Mouse (Mus musculus) lung, adult 18-20 months (tissue): Measurements from ENCODE around the gene Clic4.
"Not testable (repeated sequence)": the region's sequence is repeated elsewhere in the genome, so short reads cannot be mapped to it uniquely, and the experiment has no call there.

ENCODE experiments used
- DNase-seq, 2 experiments: peaks; one replicate each; pipeline ENCODE4 v3.0.0; 2022; ENCODE audit warnings: mixed read lengths in 2 of 2

Clic4 gene

DNA sequence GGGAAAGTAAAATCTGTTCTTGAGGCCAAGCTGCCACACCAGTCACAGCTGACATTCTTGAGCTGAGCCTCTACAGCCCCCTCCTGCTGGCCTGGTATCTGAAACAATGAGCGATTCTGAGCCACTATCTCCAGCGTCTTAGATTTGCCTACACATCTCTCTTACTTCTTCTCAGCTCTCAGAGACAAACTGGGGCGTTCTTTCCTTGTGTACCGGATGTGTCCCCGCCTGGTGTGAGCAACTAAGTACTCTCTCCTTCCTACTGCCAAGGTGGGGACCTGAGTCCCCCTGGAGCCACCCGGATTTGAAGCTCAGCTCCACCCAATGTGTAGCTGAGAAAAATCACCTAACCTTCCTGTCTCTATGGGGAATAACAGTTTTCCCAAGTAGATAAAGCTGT is 19.2 kb upstream of the Clic4 start:
- DNase-seq: peak in 1 of 2 experiments; percentile 58

DNA sequence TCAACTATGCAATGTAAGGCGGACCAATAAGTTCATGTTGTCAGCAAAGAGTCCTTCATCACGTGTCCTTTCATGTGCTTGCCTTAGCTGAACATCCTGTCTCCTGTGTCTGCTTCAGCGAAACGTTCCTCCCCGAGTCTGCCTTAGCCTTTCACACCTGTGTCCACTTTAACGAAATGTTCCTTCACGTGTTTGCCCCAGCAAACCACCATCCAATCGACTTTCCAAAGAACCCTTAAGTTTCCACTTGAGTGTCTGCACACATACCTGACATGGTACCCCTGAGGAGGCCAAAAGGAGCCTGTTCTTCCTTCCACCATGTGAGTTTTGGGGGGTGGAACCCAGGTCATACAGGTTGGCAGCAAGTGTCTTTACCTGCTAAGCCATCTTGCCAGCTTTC is 18.6 kb upstream of the Clic4 start:
- peak; percentile 56 to 76 for DNase-seq

DNA sequence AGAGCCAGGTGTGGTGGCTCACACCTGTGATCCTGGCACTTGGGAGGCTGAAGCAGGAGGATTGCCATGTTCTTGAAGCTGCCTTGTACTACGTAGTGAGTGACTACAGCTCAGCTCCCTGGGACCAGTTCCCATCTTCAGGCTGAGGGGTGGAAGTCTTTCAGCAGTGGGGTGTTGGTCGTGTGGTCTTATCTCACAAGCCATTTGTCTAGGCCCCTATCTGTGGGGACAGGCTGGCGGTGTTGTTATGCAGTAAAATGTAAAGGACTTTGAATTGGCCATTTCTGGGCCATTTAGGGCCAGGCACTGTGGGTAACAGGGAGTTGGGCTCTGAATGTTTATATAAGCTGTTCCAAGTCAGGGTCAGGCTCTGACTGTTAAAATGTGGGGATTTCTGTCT is 15.4 kb upstream of the Clic4 start:
- no peak for DNase-seq

DNA sequence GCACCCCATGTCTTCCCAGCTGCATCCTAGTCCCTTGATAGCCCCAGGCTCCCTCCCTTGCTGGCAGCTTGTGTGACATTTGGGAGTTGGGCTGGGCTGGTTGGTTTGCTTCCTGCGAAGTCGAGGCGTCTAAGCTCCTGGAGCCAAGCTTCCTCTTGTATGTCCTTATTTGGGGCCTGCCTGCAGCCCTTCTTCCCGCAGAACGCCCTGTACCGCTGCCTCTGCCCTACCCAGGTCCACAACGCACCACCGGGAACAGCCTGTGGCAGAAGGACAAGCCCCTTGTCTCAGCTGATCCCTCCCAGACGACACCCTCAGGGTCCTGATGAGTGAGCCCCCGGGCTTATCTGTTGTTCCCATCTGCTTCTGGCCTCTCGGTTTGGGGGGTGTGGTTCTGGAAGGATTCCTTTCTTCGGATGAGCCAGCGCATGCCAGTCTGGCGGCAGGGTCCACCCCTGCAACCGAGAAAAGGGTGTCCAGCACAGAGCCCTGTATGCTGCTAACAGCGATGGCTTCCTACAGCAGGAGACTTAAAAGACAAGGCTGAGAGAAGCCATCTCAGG is 14.3 kb upstream of the Clic4 start:
- DNase-seq: peak; percentile 81 to 86

DNA sequence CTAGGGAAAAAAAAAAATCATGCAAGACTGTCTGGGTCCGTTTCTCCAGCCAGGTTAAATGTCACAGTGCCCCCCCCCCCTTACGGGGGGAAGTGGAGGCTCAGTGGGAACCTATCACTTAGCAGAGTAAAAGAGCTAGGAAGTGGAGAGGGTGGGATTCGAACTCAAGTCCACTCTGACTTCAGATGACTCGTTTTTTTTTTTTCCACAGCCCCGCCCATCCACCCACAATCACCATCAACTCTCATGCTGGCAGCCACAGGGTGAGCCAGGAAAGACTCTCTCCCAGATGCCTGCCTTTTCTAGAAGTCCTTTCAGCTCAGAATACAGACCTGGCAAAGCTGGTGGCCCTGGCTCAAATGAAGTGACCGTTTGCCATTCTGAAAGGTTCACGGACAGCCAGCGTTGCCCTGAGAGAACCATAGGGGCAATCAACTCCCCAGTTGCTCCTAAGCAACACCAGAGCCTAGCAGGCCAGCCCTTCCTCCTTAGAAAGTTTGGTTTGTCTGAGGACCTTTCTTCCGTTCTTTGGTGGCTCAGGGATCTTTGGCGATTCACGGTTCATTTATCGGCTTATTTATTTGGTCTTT is 13.5 kb upstream of the Clic4 start:
- DNase-seq: no peak

DNA sequence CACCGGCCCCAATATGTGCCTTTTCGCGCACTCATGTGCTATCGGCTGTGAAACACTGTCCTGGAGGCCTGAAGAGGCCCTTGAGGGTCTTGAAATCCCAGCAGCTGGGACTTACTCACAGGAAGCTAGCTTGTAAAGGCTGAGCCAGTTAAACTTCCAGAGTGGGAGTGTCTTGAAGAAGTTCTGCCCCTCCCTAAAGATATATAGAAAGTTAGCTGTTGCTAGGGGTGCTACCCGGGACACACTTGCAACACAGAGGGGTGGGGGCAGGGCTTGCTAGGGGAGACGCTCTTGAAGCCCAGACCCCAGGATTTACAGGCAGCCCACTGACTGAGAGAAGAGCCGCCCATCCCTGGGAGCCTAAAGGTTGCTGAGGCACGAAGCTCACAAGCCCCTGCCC is 12.8 kb upstream of the Clic4 start:
- no peak for DNase-seq

DNA sequence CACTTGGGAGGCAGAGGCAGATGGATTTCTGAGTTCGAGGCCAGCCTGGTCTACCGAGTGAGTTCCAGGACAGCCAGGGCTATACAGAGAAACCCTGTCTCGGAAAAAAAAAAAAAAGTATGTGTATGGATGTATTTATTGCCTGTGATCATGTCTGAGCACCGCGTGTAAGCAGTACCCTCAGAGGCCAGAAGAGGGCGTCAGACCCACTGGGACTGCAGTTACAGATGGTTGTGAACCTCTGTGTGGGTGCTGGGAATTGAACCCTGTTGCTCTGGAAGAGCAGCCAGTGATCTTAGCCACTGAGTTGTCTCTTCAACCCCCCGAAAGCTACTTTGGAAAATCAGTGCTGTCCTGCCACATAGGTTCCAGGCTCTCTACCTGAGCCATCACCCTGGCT is 11.3 kb upstream of the Clic4 start:
- no peak for DNase-seq

DNA sequence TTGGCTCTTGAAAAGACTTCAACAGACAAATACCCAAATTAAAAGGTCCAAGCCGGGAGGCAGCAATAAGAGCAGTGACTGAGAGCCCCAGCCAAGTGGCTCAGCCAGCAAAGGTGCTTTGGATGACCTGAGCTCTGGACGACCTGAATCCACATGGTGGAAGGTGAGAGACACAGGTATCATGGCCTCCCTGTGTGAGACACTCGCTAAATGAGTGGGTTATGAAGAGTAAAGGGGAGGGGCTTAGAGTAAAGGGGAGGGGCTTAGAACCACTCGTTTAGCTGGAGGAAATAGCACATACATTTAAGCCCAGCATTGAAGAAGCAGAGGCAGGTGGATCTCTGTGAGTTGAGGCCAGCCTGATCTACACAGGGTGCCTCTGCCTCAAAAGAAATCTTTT is 10.8 kb upstream of the Clic4 start:
- no peak for DNase-seq

DNA sequence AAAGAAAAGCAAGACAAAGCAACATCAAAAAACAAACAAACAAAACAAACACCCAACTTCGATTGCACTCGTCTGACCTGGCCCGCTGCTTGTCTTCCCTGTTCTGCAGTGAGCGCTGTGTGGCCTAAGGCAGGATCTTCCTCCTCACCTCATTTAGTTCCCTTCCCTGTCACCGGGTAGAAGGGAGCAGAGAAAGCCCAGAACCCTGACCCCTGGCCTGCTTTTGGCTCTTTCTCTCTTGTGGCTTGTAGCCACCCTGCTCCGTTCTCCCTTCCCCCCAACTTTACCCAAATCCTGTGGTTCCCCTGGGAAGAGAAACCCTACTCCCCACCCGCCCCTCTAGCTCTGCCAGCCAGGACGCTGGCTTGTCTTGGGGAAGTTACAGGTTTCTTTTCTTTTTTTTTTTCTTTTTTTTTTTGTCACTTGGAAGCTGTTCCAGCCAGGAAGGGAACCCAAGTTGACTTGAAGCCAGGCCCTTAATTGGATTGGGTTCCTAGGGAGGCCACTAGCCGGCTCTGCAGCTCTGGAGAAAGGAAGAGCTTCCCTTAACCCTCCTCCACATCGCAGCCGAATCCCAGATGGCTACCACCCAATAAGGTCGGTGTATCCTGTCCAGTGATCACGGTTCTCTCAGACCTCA is 10.2 kb upstream of the Clic4 start:
- DNase-seq: peak; percentile 56 to 69

DNA sequence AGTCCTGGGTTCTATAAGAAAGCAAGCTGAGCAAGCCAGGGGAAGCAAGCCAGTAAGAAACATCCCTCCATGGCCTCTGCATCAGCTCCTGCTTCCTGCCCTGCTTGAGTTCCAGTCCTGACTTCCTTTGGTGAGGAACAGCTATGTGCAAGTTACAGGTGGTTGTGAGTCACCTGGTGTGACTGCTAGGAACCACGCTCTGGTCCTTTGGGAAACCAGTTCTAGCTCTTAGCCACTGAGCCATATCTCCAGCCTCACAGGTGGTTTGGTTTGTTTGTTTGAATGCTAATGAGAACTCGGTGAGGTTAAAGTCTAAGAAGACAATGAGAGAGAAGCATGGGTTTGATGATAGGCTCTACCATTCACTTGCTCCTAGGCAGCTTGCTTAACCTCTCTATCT is 7.4 kb upstream of the Clic4 start:
- not testable (repeated sequence) for DNase-seq

DNA sequence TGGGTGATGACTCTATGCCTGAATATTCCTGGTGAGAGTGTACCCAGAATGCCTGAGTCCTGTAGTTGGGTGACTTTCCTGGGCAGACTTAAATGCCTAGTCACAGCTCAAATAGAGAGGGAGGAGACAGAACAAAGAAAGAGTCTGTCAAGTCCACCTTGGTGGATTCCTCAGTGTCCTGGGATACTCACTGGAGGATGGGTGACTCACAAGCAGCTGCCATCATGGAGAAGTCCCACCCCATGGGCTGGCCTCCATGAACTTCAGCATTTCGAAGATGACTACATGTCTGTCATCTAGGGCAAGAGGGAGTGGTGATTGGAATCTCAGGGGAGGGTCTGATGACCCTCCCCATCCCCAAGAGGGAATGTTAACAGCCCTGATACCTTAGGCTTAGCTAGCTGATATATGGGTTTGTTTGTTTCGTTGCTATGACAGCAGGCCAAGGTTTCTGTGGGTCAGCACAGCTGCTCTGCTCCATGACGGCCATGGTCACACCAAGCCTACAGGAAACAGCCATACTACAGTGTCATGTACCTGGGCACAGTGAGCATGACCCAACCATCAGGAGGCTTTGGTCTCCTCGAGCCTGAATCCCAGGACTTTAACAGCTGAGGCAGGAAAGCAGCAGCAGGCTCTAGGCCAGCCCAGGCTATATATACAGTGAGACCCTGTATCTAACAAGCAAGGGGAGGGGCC is 4.2 kb upstream of the Clic4 start:
- no peak for DNase-seq

DNA sequence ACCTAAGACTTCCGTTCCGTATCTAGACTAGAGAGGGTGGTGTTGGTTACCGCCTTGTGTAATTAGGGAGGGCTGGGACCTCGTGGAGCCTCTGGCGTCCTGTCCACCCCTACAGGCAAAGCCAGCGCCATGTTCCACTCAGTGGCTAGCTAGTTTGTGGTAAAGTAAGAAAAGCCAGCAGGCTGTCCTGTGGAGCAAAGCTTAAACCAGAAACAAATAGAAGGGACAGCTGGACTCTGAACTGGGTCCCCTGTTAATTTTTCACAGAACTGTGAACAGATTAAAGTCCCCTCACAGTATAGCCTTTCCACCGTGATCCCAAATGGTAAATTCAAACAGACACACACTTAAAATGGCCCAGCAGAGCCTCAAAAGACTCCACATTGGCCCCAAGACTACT is 2.1 kb upstream of the Clic4 start:
- no peak for DNase-seq

DNA sequence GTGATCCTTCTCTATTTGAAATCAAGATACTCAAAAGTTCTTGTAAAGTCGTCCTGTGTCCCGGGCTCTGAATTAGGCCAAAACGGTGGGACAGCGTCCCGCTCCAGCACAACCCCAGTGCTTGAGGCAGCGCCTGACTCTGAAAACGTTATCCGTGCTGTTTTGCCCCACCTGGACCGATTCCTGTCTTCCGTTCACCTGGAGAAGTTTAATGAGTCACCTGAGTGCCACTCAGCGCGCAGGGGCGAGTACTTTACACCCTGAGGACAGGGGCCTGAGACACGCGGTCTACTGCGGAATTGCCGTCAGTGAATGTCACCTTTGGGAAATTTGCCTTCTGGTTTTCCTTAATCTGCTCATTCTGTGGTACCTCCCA is 681 bp upstream of the Clic4 start:
- DNase-seq: peak; percentile 80 to 85

DNA sequence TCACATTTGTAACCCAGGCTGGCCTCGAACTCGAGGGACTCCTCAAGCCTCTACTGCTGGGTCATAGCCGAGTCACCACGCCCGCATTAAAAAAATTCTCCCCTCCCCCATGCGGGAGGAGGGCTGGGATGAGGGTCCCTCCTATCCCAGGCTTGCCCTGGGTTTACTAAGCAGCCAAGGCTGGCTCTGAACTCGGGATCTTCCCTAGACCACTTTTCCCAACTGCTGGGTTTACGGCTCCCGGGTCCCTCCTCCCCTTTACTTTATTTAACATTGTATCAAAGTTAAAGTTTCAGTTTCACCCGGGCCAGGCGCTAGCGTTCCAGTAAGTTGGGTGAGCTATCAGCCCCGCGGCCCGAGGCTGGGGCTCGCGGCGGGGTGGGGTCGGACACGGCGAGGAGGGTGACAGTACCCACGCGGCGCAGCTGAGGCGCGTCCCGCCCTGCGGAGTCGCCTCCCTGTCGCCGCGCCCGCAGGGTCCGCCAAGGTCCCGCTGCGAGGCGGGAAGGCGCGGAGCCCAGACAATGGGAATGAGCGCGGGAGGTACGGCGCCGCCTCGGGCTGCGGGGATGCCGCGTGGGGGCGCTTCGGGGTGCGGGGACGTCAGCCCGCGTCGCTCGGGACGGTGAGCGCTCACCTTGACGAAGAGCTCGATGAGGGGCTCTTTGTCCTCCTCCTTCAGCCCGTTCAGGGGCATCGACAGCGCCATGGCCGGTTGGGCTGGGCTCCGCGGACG is 565 bp downstream of the Clic4 start:
- peak; percentile 75 to 81 for DNase-seq

DNA sequence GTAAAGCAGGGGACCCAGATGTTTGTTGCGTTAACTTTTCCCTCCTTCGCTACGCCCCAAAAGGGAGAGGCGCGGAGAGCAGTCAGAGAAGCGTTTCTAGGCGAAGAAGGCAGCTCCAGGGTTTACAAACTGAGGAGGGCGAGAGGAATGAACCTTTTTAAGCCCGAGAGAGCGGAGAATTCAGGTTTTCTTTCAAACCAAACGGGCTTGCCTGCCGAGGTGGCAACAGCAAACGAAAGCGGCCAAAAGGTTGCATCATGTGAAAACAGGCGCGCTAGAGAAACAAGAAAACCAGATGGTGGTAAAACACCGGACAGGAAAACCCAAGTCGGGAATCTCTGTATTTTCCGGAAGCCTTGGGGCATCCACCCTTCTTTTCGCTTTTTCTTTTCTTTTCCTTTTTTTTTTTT is 1.2 kb downstream of the Clic4 start:
- DNase-seq: peak in 1 of 2 experiments; percentile 49

DNA sequence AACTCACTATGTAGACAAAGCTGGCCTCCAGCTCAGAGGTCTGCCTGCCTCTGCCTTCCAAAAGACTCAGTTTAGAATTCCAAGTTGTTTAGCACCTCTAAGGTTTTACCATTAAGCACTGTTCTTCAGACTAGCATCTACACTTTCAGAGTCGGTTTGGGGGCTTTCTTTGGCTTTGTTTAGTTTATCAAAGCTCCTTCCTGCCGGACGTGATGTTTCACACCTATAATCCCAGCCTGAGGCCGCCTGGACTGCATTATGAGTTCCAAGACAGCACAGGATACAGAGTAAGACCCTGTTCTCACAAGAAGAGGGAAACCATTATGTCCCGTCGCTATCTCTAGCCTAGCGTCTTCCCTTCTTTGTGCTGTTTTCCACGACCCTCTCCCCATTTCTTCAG is 2.1 kb downstream of the Clic4 start:
- no peak for DNase-seq

DNA sequence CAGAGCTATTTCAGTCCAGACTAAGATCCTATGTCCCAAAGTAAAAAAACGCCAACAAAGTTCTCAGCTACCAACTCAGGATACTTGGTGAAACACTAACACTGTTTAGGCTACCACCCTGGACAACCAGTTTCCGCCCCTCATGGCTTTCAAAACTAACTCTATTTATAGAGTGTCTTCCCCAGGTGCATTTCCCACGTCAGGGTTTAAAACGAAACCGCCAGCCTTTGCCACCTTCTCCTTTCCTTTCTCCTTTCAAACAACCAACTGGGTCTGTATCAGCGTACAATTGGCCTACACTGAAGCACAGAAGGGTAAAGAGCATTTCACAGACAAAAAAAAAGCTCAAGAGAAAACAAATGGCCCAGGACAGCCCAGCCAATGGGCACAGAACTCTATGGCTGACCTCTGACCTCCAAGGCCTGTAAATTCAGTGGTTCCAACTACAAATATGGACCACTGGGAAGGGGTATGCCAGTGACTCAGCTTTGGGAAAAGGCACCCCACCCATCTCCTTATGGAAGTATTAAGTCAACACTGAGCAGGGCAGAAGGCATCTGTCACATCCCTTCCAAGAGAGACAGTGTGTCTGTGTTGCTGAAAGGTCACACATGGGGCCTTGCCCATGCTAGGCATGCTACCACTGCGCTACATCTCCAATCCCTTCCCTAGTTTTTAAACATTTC is 2.8 kb downstream of the Clic4 start:
- peak; percentile 37 to 57 for DNase-seq

DNA sequence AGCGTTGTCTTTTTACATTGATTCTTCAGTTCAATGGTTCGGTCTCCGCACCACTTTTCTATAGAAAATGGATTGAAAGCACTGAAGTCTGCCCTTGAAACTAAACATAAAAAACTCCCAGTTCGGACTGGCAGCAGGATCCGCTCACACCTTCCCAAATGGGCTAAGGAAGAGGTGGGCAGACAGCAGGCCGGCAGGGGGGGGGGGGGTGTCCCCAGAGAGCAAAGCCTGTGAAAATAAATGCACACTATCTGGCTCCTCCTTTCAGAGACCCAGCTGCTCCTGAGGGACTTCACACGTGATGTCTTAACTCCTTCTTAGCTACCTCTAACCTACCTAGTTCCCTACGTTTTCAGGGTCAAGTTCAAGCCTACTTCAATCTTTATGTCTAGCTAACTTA is 5.1 kb downstream of the Clic4 start:
- no peak for DNase-seq

DNA sequence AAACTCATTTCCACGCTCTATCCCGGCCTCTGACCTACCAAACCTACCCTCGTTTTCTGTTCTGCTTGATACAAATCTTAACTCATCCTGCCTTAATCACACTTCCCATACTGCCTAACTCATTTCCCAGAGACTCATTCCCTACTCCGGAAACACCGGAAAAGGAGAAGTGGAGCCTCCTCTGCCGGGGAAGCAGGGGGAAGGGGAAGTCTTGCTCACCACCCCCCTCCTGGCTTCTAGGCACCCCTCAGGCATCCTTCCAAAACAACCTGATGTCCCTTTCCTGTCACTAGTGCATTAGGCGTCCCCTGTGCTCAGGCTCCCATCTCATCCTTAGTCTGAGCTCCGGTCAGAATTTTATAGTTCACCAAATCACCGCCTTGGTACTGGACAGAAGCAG is 5.6 kb downstream of the Clic4 start:
- DNase-seq: peak; percentile 47 to 69

DNA sequence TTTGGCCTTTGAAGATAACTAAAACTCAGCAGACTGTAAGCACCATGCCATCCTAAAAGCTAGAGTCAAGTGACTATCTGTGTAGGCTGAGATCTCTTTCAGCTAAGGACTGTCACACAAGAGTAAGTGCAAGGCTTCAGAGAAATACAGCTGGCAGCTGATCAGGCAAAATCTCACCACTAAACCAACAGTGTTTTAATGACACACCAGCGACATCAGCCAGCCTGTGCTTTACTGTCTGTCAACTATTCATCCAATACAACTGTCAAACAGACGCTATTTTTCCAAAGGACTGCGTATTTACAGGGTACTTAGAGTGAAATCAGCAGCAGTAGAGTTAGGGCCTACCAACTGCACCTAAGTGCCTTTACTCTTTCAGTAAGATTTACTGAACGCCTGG is 12.2 kb downstream of the Clic4 start:
- no peak for DNase-seq

DNA sequence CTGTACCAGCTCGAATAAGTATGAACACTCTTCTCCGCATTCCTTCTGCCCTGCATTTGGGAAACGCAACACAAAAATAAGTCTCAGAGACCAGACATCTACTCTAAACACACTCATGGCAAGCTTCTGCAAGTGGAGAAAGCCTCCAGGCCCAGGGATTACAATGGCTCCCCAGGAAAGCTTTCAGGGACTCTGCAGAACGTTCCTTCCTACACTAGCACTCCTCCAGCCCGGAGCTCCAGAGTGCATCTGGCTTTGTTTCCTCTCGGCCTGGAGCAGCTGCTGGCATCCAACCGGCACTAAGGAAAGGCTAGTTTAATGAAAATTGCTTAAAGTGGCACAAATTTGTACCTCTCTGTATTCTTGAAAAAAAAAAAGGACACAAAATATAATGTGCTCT is 14.1 kb downstream of the Clic4 start:
- no peak for DNase-seq

DNA sequence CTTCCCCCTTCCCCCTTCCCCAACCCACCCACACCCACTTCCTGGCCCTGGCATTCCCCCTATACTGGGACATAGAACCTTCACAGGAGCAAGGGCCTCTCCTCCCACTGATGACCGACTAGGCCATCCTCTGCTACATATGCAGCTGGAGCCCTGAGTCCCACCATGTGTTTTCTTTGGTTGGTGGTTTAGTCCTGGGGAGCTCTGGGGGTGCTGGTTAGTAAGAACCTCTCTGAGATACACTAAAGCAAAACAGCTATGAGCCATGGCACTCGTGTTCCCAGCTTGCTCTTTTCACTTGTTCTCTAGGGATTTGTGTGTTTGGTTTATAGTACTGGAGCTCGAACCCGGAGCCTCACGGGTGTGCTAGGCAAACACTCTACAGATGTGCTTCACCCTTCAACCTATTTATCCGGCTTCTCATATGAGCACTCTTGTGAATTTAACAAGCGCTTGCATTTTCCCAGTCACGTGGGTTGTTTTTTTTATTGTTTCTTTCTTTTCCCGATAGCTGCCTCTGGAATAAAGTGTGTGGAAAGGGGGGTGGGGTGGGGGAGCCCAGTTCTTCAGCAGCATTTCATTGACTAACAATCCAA is 14.6 kb downstream of the Clic4 start:
- no peak for DNase-seq
